Mouse (Mus musculus) hindbrain, embryonic 11.5 days (tissue): ENCODE results near the gene Sectm1b. TPM values are rescaled to one million over a fixed set of nuclear protein-coding genes. Genes with fewer than 3 reads are reported as not detected.
A peak's percentile ranks its signal among the peaks of the same experiment; 100 is the strongest.

Source experiments
- ATAC-seq: fragments of 200-750 bp; cut with Nextera tagmentation; 2 replicates; pipeline ENCODE4 v1.8.0; 2017; ENCODE audit warnings: mild to moderate bottlenecking, moderate TSS enrichment, moderate library complexity; ENCODE audit not compliant: low FRiP score
- DNase-seq: peaks from one replicate; pipeline ENCODE4 v3.0.0-alpha.2; 2015; ENCODE audit warnings: low spot score
- H3K27ac ChIP-seq: fragments of 300-500 bp; sonication (generic); 2 replicates; pipeline ENCODE4 v1.5.1; 2014; ENCODE audit warnings: mild to moderate bottlenecking, low read depth, low read length
- H3K27me3 ChIP-seq: fragments of 300-500 bp; sonication (generic); 2 replicates; pipeline ENCODE4 v1.6.1; 2014; ENCODE audit warnings: mild to moderate bottlenecking, low read length, moderate library complexity, mixed read lengths; ENCODE audit not compliant: control insufficient read depth, insufficient read depth
- H3K36me3 ChIP-seq: fragments of 300-500 bp; sonication (generic); 2 replicates; pipeline ENCODE4 v1.6.1; 2014; ENCODE audit warnings: mild to moderate bottlenecking, low read length, moderate library complexity, mixed read lengths; ENCODE audit not compliant: control insufficient read depth, insufficient read depth
- H3K4me1 ChIP-seq: fragments of 300-500 bp; sonication (generic); replicated peaks from 2 replicates; pipeline ENCODE4 v1.6.1; 2014; ENCODE audit warnings: low read length, mixed read lengths; ENCODE audit not compliant: control insufficient read depth, insufficient read depth
- H3K4me2 ChIP-seq: fragments of 300-500 bp; sonication (generic); replicated peaks from 2 replicates; pipeline ENCODE4 v1.6.1; 2014; ENCODE audit warnings: mild to moderate bottlenecking, low read depth, low read length
- H3K4me3 ChIP-seq: fragments of 300-500 bp; sonication (generic); 2 replicates; pipeline ENCODE4 v1.5.1; 2014; ENCODE audit warnings: low read depth, low read length
- H3K9ac ChIP-seq: fragments of 300-500 bp; sonication (generic); 2 replicates; pipeline ENCODE4 v1.6.1; 2014; ENCODE audit warnings: low read depth, low read length
- H3K9me3 ChIP-seq: fragments of 300-500 bp; sonication (generic); 2 replicates; pipeline ENCODE4 v1.6.1; 2016; ENCODE audit warnings: low read length; ENCODE audit not compliant: control insufficient read depth
- WGBS: fragments of 180-500 bp; shearing (Covaris S2); extraction: QIAGEN DNeasy Blood & Tissue Kit; methylation state at CpG from one replicate; pipeline ENCODE4 v1.1.7; 2014; 5-methylcytosine and 5-hydroxymethylcytosine counted together
- polyA plus RNA-seq: library from polyadenylated mRNA; unstranded; fragments of >200 nt; fragmentation: Nextera tagmentation; extraction: Ambion mirVana; gene quantifications from 2 replicates; pipeline ENCODE4 v1.2.1, GENCODE M21; 2014

Gene Sectm1b
- polyA plus RNA-seq, 1 experiment from 2014 or later, result not detected

DNA sequence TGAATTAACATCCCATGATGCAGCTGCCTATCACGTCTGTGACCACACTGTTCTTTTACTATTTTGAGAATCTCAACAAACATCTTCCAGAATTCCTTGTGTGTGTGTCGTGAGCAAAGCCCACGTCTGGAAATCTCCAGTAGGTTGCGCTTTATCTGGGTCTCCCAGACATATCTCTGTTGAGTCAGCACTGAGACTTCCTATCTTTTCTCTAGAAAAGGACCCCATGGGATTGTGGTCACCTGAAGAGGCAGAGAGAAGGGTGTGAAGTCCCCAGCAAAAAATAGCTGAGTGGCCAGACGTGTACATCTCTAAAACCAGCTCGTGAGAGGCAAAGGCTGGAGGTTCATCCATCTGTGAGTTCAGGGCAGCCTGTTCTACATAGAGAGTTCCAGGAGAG is 39.2 kb downstream of the Sectm1b start:
- Histone ChIP-seq H3K36me3 (no peaks in the 10 kb centered on the region), H3K9me3 (no peaks in the 10 kb centered on the region), H3K4me1 (no peaks in the 10 kb centered on the region), H3K27ac (no peak overlapping the region), H3K27me3 (no peaks in the 10 kb centered on the region), H3K4me3 (no peak overlapping the region), H3K4me2 (no peak overlapping the region), H3K9ac (no peak overlapping the region)
- 73% methylated on average over 6 of the region's 6 CpGs for WGBS
- no peak for ATAC-seq
- no peak for DNase-seq

DNA sequence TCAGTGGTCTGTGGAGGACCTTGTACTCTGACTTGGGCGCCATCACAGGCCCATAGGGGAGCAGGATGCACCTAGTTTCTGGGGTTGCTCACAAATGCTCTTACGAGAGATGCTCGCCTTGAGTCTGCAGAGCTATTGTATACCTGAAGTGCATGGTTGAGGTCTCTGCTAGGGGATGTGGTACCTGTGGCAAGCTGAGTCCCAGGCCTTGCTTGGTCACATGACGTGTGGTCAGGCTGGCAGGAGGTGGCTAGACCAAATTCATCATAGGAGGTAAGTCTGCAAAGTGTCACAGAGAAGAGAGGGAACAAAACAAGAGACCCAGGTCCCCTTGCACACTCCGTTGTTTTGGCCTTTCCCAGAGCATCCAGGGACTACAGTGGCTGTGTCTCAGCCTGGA is 43.9 kb downstream of the Sectm1b start:
- H3K4me1 ChIP-seq, result no peaks in the 10 kb centered on the region
- WGBS, result 84% methylated on average over 5 of the region's 5 CpGs
- DNase-seq, result no peak
- H3K9ac ChIP-seq, result no peak overlapping the region
- no peak overlapping the region for H3K4me3 ChIP-seq
- H3K27ac ChIP-seq, result no peak overlapping the region
- H3K9me3 ChIP-seq, result no peaks in the 10 kb centered on the region
- H3K27me3 ChIP-seq, result no peaks in the 10 kb centered on the region
- no peak for ATAC-seq
- H3K36me3 ChIP-seq, result no peaks in the 10 kb centered on the region
- H3K4me2 ChIP-seq, result no peak overlapping the region

DNA sequence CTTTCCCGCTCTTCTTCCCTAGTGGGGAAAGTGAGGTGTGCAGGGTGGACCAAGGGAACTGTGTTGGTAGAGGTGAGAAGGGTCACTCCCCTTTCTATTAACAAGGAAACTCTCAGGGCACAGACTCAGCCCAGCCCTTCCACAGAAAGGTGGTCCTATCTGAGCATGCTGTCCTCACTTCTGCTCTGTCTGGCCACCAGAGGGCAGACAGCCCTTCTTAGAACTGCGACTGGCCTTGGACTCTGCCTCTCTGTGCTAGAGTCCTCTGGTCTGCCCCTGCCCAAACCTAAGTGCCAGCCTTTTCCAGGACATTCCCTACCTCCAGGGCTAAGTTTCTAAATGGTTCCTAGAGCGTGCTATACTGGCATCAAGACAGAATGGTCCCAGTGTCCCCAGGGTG is 45.7 kb downstream of the Sectm1b start:
- H3K27ac ChIP-seq, result no peak overlapping the region
- ATAC-seq (peak; percentile 59; the same call in 1 of the 2 replicates), DNase-seq (peak; percentile 72)
- H3K9ac ChIP-seq, result no peak overlapping the region
- no peaks in the 10 kb centered on the region for H3K4me1 ChIP-seq
- 39% methylated on average over 3 of the region's 3 CpGs for WGBS
- no peaks in the 10 kb centered on the region for H3K36me3 ChIP-seq
- no peaks in the 10 kb centered on the region for H3K27me3 ChIP-seq
- H3K4me3 ChIP-seq, result no peak overlapping the region
- no peaks in the 10 kb centered on the region for H3K9me3 ChIP-seq
- no peak overlapping the region for H3K4me2 ChIP-seq

DNA sequence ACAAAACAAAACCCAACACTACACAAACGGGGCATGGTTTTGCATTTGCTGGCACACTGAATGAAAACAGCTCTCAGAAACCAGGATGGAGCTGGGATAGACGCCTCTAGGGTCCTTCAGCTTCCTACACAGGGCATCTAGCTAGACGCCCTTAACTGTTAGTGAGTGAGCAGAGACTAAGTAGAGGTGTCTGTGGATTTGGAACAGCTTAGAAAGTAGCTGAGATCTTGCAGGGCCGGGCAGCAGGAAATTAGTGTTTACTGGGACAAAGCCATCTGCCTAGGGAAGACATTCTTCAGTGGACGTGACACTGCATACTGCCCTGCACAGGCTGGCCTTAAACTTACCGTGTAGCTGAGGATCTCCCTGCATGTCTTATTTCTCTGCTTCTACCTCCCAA is 47.9 kb downstream of the Sectm1b start:
- no peak for DNase-seq
- H3K9ac ChIP-seq, result no peak overlapping the region
- no peak overlapping the region for H3K27ac ChIP-seq
- no peaks in the 10 kb centered on the region for H3K4me1 ChIP-seq
- WGBS, result 67% methylated on average over 6 of the region's 6 CpGs
- H3K4me3 ChIP-seq, result no peak overlapping the region
- H3K4me2 ChIP-seq, result no peak overlapping the region
- H3K27me3 ChIP-seq, result no peaks in the 10 kb centered on the region
- no peaks in the 10 kb centered on the region for H3K36me3 ChIP-seq
- H3K9me3 ChIP-seq, result no peaks in the 10 kb centered on the region
- ATAC-seq, result no peak

DNA sequence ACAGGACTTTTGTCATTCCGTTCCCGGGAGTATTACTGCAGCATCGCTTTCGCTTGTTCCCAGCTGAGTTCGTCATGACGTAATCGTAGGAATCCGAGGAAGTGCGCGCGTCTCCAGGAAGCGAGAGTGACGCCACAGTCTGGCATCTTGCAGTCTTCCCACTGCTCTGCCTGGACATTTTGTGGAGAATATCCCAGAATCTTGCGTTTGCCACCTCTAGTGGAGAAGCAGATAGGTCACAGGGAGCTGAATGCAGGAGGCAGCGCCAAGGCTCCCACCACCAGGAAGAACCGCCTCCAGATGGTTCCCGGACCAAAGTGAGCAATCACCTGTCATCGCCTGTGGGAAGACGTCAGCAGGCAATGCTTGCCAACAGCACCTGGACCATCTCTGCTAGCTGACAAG is 48.5 kb downstream of the Sectm1b start:
- H3K4me2 ChIP-seq, result no peak overlapping the region
- ATAC-seq (no peak), DNase-seq (peak; percentile 12)
- H3K9ac ChIP-seq, result no peak overlapping the region
- no peaks in the 10 kb centered on the region for H3K4me1 ChIP-seq
- H3K9me3 ChIP-seq, result no peaks in the 10 kb centered on the region
- no peak overlapping the region for H3K4me3 ChIP-seq
- WGBS, result 61% methylated on average over 19 of the region's 19 CpGs
- H3K36me3 ChIP-seq, result no peaks in the 10 kb centered on the region
- no peaks in the 10 kb centered on the region for H3K27me3 ChIP-seq
- H3K27ac ChIP-seq, result no peak overlapping the region

DNA sequence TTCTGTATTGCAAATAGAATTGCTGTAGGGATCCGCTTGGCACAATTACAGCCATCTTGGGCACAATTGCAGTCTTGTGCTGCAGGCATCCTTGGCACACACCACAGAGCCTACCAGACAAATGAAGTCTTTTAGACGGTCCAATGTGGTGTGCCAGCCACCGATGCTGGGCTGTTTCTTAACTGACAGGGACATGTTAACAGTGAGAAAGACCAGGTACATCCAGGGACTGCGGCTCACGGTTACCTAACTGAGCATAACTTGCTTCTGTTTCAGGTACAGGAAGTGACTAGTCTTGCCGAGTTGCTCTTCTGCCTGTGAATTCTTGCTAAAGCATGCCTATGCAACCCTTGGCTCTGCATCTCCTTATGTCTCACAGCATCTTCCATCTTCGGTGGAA is 49.7 kb downstream of the Sectm1b start:
- no peak for ATAC-seq
- 91% methylated on average over 7 of the region's 7 CpGs for WGBS

DNA sequence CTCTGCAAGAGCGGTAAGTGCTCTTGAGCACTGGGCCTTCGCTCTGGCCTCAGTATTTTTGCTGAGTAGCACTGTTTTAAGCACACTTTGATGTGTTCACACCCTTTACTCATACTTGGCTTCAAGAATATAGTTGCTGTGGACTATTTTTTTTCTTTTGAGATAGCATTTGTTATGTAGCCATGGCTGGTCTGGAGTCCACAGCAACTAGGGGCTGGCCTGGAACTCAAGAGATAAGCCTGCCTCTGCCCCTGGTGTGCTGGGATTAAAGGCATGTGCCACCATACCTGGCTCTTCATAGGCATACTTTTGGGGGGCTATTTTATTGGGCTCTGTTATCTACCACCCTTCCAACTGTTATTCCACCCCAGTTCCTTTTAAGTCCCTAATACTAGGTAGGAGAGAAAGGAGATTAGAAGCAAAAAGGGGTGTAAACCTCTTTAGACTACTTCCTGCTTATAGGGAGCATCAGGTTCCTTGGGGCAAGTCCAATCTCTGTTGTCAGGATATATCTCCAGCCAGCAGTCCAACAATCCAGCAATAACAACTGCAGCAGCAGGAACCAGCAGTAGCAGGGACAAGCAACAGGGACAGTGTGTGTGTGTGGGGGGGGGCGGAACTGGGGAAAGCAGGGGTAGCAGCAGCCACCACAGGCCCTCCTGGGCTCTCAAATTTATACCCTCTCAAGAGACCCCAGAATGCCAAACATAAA is 53.2 kb downstream of the Sectm1b start:
- H3K27me3 ChIP-seq, result no peaks in the 10 kb centered on the region
- H3K4me2 ChIP-seq, result no peak overlapping the region
- DNase-seq (no peak), ATAC-seq (no peak)
- H3K9me3 ChIP-seq, result no peaks in the 10 kb centered on the region
- no peaks in the 10 kb centered on the region for H3K36me3 ChIP-seq
- no peak overlapping the region for H3K27ac ChIP-seq
- no peak overlapping the region for H3K4me3 ChIP-seq
- WGBS, result 84% methylated on average over 3 of the region's 3 CpGs
- H3K9ac ChIP-seq, result no peak overlapping the region
- no peaks in the 10 kb centered on the region for H3K4me1 ChIP-seq

More for the DNA sequence above, 49.7 kb downstream of the Sectm1b start:
- Histone ChIP-seq H3K9ac (no peak overlapping the region), H3K9me3 (no peaks in the 10 kb centered on the region), H3K4me3 (no peak overlapping the region), H3K4me1 (no peaks in the 10 kb centered on the region), H3K4me2 (no peak overlapping the region), H3K27ac (no peak overlapping the region), H3K36me3 (no peaks in the 10 kb centered on the region), H3K27me3 (no peaks in the 10 kb centered on the region)
- no peak for DNase-seq

DNA sequence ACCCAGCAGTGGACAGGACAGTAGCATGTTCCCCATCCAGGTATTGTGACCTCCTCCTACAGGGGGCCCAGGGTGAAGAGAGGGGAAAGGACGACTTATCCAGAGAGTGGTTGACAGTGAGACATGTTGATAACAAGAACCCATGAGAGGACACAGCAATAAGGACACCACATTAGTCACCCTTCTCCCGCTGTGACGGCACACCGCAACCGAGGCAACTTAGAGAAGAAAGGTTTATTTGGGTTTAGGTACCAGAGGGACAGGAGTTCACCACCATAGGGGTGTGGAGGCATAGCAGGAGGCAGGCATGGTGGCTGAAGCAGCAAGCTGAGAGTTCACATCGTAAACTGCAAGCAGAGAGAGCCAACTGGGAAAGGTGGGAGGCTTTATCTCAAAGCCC is 57.2 kb downstream of the Sectm1b start:
- ATAC-seq (no peak), DNase-seq (no peak)
- Histone ChIP-seq H3K36me3 (no peaks in the 10 kb centered on the region), H3K4me3 (no peak overlapping the region), H3K4me2 (no peak overlapping the region), H3K4me1 (no peaks in the 10 kb centered on the region), H3K9ac (no peak overlapping the region), H3K9me3 (no peaks in the 10 kb centered on the region), H3K27me3 (no peaks in the 10 kb centered on the region), H3K27ac (no peak overlapping the region)
- WGBS, result 83% methylated on average over 6 of the region's 6 CpGs

DNA sequence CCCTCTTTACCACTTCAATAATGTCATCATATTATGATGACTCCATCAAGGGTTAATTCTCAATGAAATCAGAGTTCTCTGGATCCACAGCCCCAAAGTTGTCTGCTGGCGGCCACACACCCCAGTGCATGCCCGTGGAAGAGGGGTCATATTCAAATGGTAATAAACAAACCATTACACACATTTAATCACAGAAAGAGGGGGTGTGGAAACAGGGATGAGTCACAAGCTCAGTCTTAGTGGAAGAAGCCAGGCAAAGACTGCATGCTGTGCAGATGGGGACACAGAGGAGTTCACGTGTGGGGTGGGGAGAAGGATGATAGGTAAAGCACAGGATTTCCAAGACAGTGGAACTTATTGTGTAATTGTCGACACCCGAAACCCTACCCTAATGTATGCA is 59.1 kb downstream of the Sectm1b start:
- H3K4me1 ChIP-seq, result no peaks in the 10 kb centered on the region
- no peak overlapping the region for H3K4me3 ChIP-seq
- ATAC-seq, result no peak
- no peaks in the 10 kb centered on the region for H3K9me3 ChIP-seq
- no peak for DNase-seq
- no peak overlapping the region for H3K9ac ChIP-seq
- H3K27me3 ChIP-seq, result no peaks in the 10 kb centered on the region
- H3K27ac ChIP-seq, result no peak overlapping the region
- H3K36me3 ChIP-seq, result no peaks in the 10 kb centered on the region
- H3K4me2 ChIP-seq, result no peak overlapping the region
- WGBS, result 72% methylated on average over 5 of the region's 5 CpGs
